Mouse (Mus musculus): ENCODE results near the gene Ppp1r14d.

The Ppp1r14d gene

DNA sequence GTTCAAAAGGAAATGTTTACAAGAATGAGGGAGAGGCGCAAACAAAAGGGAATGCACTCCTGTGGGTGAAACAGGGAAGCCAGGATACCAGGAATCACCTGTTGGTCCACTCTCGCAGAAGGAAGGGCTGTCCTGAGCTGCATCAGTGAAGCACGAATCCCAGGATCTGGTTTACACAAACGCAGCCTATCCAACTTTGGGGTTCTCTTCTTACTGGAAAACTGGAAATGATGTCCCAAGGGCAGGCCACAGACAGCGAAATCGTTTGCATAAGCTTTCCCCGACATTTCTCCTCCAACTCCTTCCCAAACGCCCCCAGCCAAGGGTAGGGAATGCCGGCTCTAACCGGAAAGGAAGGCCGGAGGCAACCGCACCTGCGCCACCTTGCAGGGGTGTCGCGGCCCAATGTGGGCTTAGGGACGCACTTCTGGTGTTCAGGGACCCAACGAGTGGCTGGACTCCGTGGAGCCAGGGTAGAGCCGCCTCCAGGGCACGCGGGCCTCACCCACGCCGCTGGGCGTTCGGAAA is 7.0 kb upstream of the Ppp1r14d start:
- no peak for DNase-seq

DNA sequence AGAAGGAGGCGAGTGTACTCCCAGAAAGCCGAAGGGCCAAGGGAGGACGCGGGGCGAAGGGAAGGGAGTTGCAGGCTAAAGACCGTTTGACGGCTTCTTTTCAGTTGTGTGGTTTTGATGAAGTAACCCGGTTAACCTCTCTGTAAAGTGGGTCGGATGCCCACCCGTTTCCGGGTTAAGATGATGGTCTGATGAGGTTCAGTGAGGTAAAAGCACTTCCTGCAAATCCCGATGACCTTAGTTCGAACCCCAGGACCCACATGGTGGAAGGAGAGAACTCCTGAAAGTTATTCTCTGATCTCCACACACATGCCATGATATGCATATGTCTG is 20.6 kb downstream of the Ppp1r14d start:
- DNase-seq = no peak

- DNase-seq = peak; percentile 96 to 98
Observed at GRCm38 (mm10) chr2:119208344-119209175, 21.1 kb downstream of the Ppp1r14d start, which contains the start of the genes Zfyve19 and Dnajc17. TSS of gene Zfyve19 (plus strand) at chr2:119208617. TSS of gene Dnajc17 (minus strand) at chr2:119208795.

GRCm38 (mm10) chr2:119207961-119208343 is 21.8 kb downstream of the Ppp1r14d start:
- DNase-seq = peak in 1 of 2 experiments; percentile 24

DNA sequence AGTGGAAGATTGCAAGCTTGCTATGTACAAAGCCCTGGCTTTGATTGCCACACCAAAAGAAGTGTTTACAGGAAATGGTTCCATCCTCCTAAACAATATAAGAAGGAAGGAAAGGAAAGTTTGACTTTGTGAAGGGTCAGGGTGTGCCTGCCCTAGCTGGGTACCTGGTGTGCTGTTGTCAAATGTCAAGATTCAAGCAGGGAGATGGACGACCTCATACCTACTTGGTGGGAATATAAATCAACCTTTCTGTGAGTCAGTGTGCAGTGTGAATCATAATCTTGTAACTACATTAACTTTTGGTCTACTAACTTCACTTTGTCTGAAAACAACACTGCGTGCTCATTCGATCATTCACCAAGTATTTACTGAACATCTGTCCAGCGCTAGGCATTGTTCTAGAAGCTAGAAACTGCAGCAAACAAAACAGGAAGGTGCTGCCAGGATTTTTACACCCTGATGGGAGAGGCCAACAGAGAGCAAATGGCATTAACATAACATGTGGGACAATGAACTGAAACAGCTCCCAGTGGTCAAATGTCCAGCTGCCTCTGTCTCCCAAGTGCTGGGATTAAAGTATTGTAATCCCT is 25.7 kb downstream of the Ppp1r14d start:
- DNase-seq = no peak

- DNase-seq = peak; percentile 51 to 55
Observed at GRCm38 (mm10) chr2:119202914-119203453, 26.7 kb downstream of the Ppp1r14d start.

GRCm38 (mm10) chr2:119198934-119199333 is 30.8 kb downstream of the Ppp1r14d start:
- no peak for DNase-seq

GRCm38 (mm10) chr2:119198049-119198448 is 31.7 kb downstream of the Ppp1r14d start:
- DNase-seq = no peak

- DNase-seq = no peak
Observed at GRCm38 (mm10) chr2:119197493-119197892, 32.2 kb downstream of the Ppp1r14d start.

GRCm38 (mm10) chr2:119196316-119197108 is 33.2 kb downstream of the Ppp1r14d start:
- DNase-seq = no peak

- peak in 1 of 2 experiments; percentile 28 for DNase-seq
Observed at GRCm38 (mm10) chr2:119194140-119194539, 35.6 kb downstream of the Ppp1r14d start.

GRCm38 (mm10) chr2:119190969-119191368 is 38.7 kb downstream of the Ppp1r14d start:
- DNase-seq = no peak

GRCm38 (mm10) chr2:119189029-119189710 is 40.5 kb downstream of the Ppp1r14d start:
- peak; percentile 96 to 97 for DNase-seq

DNA sequence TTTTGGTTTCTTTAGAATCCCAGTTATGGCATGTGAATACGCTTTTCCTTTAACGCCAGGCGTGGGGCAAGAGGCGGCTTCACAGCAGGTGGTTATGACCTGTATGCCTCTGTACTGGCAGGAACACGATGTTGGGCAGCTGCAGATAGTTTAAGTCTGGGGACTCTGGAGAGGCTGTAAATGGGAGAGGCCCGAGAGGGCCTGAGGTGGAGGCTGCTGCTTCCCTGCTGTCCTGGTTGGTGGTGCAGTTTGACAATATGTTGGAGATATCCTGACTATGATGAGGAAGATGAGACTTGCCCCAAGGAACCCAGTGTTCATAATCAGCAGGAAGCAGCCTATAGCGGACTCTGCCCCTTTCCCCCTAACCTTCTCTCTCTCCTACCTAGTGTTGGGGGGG is 46.8 kb downstream of the Ppp1r14d start:
- no peak for DNase-seq

GRCm38 (mm10) chr2:119177384-119177939 is 52.2 kb downstream of the Ppp1r14d start:
- DNase-seq = no peak

DNA sequence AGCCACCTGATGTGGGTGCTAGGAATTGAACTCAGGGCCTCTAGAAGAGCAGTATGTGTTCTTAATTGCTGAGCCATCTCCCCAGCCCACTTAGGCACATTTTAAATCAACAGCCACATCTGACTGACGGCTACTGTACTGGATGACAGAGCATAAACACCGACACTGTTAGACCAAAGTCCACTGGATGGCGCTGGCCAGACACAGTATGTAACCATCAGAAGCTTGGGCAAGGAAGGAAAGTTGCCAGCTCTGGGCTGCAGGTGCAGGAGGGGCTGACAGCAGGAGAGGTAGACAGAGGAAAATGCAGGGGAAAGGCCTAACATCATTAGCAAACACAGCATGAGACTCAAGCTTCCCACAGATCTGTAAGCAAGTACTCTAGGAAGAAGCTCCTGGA is 52.9 kb downstream of the Ppp1r14d start:
- DNase-seq = no peak

DNA sequence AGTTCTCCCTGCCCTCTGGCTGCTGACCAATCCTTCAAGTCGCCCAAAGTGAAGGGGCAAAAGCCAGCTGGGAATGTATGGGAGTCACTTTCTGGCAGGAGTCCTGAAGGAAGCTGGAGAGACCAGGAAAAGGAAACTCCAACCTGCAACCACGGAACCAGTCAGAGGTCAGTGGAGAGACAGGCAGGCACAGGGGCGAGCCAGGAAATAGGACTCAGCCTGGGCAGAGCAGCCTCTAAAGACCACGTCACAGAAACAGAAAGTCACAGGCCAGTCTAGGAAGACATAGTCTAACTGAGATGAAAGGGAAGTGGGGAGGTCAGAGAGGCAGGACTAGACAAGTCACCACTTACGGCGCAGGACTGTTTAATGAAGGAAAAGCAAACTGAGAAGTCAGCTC is 54.1 kb downstream of the Ppp1r14d start:
- no peak for DNase-seq

GRCm38 (mm10) chr2:119174866-119175265 is 54.8 kb downstream of the Ppp1r14d start:
- DNase-seq = peak; percentile 15 to 16

GRCm38 (mm10) chr2:119173991-119174651 is 55.6 kb downstream of the Ppp1r14d start, which contains the start of gene Gm14137:
TSS of gene Gm14137 (plus strand) at chr2:119174509.
- peak; percentile 77 to 80 for DNase-seq

DNA sequence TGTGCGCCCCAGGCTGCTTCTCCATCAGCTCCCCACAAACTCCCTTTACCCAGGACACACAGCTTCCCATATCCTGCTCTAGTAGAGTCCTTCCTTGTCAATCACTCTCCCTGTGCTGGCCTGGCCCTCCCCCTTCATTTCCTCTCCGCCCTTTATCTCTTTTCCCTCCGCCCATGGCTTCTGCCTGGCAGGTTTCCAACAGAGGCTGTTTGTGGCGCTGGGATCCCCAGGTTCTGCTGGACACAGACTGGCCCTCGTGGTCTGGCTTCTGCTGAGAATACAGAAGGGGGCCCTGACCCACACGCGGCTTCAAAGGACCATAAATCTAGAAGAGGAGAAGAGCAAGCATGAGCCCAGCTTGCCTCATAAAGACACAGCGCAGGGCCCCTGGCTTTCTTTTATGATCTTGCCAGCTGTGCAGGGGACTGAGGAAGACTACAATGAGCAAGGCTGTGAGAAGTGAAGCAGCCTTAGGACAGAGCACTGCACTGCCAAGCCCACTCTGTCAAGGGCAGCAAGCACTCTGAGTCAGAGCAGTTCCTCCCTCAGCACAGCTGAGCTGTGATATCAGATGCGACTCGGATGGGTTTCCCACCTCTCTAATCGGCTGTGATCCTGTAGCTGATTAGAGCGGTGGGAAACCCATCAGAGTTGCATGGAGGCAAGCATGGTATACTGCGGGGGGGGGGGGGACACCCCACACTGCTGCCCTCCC is 56.7 kb downstream of the Ppp1r14d start:
- peak; percentile 60 to 65 for DNase-seq

DNA sequence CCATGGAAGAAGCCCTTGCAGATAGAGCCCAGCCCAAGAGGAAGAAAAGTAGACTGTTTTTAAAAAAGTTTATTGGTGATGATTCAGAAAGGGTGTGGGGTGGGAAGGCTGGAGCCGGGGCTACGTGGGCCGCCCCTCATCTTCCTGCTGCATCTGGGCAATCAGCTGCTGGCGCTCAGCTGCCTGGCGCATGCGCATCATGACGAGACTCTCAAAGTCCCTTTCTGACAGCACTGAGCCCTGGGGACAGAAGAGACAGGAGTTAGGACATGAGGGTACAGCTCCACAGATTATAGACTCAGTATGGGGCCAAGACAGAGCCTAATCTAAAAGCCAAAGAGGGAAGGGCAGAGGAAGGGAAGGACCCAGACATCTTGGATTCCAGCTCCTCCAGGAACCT is 57.3 kb downstream of the Ppp1r14d start:
- no peak for DNase-seq
